Mouse (Mus musculus): ENCODE results near the gene Tspan2. TPM values are rescaled to one million over a fixed set of nuclear protein-coding genes. Genes with fewer than 3 reads are reported as not detected.

Tspan2 gene
- total and polyA plus RNA-seq, 3 experiments = 0.11 TPM; not detected in 2

- Histone ChIP-seq H3K9me3 (replicated peaks) (no peaks in the 10 kb centered on the region), H3K36me3 (replicated peaks) (no peaks in the 10 kb centered on the region), H3K4me3 (ENCODE audit: low read depth, low read length) (no peak overlapping the region), H3K27me3 (ENCODE audit: insufficient read depth, low read length) (no peaks in the 10 kb centered on the region), H3K4me1 (ENCODE audit: insufficient read depth, low read depth, low read length) (no peaks in the 10 kb centered on the region)
- DNase-seq (ENCODE audit: low spot score) (no peak), ATAC-seq (ENCODE audit: extremely low read depth, insufficient number of reproducible peaks, low FRiP score, poor library complexity, severe bottlenecking) (no peak)
- TF ChIP-seq GATA2 (IDR thresholded peaks at IDR 0.05; ENCODE audit: borderline replicate concordance, low read depth, low read length) (no peak), GATA1 (IDR thresholded peaks at IDR 0.05; ENCODE audit: borderline replicate concordance, low read length) (no peak), POLR2AphosphoS5 (IDR thresholded peaks at IDR 0.05; ENCODE audit: insufficient replicate concordance, low read depth, low read length) (no peak), CTCF (IDR thresholded peaks at IDR 0.05; ENCODE audit: low read depth, low read length) (no peak), TAL1 (conservative IDR thresholded peaks at IDR 0.05; ENCODE audit: low read depth, low read length) (no peak)
These were observed 108.1 kb downstream of the Tspan2 start for GRCm38 (mm10) chr3:102842386-102842785.

GRCm38 (mm10) chr3:102848661-102849060 is 114.3 kb downstream of the Tspan2 start:
- Histone ChIP-seq H3K4me3 (ENCODE audit: low read depth, low read length) (no peak overlapping the region), H3K36me3 (replicated peaks) (no peaks in the 10 kb centered on the region), H3K27me3 (ENCODE audit: insufficient read depth, low read length) (no peaks in the 10 kb centered on the region; the same call in 1 of the 2 replicates), H3K9me3 (replicated peaks) (no peaks in the 10 kb centered on the region), H3K4me1 (ENCODE audit: insufficient read depth, low read depth, low read length) (no peaks in the 10 kb centered on the region)
- no peak for TF ChIP-seq GATA1 (IDR thresholded peaks at IDR 0.05; ENCODE audit: borderline replicate concordance, low read length)
- no peak for TF ChIP-seq GATA2 (IDR thresholded peaks at IDR 0.05; ENCODE audit: borderline replicate concordance, low read depth, low read length)
- no peak for TF ChIP-seq POLR2AphosphoS5 (IDR thresholded peaks at IDR 0.05; ENCODE audit: insufficient replicate concordance, low read depth, low read length)
- TF ChIP-seq TAL1 (conservative IDR thresholded peaks at IDR 0.05; ENCODE audit: low read depth, low read length) = no peak
- no peak for TF ChIP-seq CTCF (IDR thresholded peaks at IDR 0.05; ENCODE audit: low read depth, low read length)
- DNase-seq (ENCODE audit: low spot score) (no peak), ATAC-seq (ENCODE audit: extremely low read depth, insufficient number of reproducible peaks, low FRiP score, poor library complexity, severe bottlenecking) (no peak)

Other genes with a start within 250 kb of the Tspan2 start
- not detected in 2 replicates for gene Tshb, start 48.2 kb downstream of the Tspan2 start, total RNA-seq (2014; fragmentation: Nextera tagmentation)
- gene Tshb, start 48.2 kb downstream of the Tspan2 start, total RNA-seq (2017) = under 0.01 and 0.11 TPM in 2 replicates
- gene Tshb, start 48.2 kb downstream of the Tspan2 start, polyA plus RNA-seq (2012) = not detected in 2 replicates
- not detected in 2 replicates for gene Sycp1, start 201.6 kb downstream of the Tspan2 start, total RNA-seq (2014; fragmentation: Nextera tagmentation)
- gene Sycp1, start 201.6 kb downstream of the Tspan2 start, total RNA-seq (2017) = 0.06 and 0.22 TPM in 2 replicates
- gene Sycp1, start 201.6 kb downstream of the Tspan2 start, polyA plus RNA-seq (2012) = not detected in 2 replicates
- not detected in 2 replicates for gene Nr1h5, start 229.6 kb downstream of the Tspan2 start, total RNA-seq (2014; fragmentation: Nextera tagmentation)
- not detected in 2 replicates for gene Nr1h5, start 229.6 kb downstream of the Tspan2 start, total RNA-seq (2017)
- not detected in 2 replicates for gene Nr1h5, start 229.6 kb downstream of the Tspan2 start, polyA plus RNA-seq (2012)